Mouse (Mus musculus) G1E (cell line): ENCODE measurements around the gene Ms4a4b. TPM values are rescaled to one million over a fixed set of nuclear protein-coding genes. Genes with fewer than 3 reads are reported as not detected.
"Not testable (repeated sequence)": the region's sequence is repeated elsewhere in the genome, so short reads cannot be mapped to it uniquely, and the experiment has no call there.

Experiments used
- ATAC-seq: 2 replicates; pipeline ENCODE4 v1.8.0; 2016; ENCODE audit warnings: mild to moderate bottlenecking; ENCODE audit not compliant: insufficient number of reproducible peaks, poor library complexity, low FRiP score, severe bottlenecking; ENCODE audit errors: extremely low read depth
- DNase-seq: peaks from one replicate; pipeline ENCODE4 v3.0.0; 2012; ENCODE audit warnings: low spot score
- H3K27me3 ChIP-seq: 2 replicates; pipeline ENCODE4 v1.6.1; 2012; ENCODE audit warnings: mild to moderate bottlenecking, low read length, inconsistent platforms; ENCODE audit not compliant: insufficient read depth
- H3K36me3 ChIP-seq: replicated peaks from 2 replicates; pipeline ENCODE3; 2012; ENCODE audit warnings: mild to moderate bottlenecking, inconsistent platforms
- H3K4me1 ChIP-seq: 2 replicates; pipeline ENCODE4 v1.6.1; 2012; ENCODE audit warnings: low read depth, low read length, inconsistent platforms, mixed read lengths; ENCODE audit not compliant: insufficient read depth
- H3K4me3 ChIP-seq: 2 replicates; pipeline ENCODE4 v1.5.1; 2012; ENCODE audit warnings: low read depth, mild to moderate bottlenecking, inconsistent platforms, low read length, moderate library complexity, mixed read lengths
- H3K9me3 ChIP-seq: replicated peaks from 2 replicates; pipeline ENCODE4 v1.6.1; 2012; ENCODE audit warnings: inconsistent platforms
- CTCF ChIP-seq: IDR thresholded peaks from 2 replicates; pipeline ENCODE4 v1.5.1; 2012; ENCODE audit warnings: low read depth, low read length, inconsistent platforms, mixed read lengths
- GATA1 ChIP-seq: IDR thresholded peaks from 2 replicates; pipeline ENCODE4 v1.6.1; 2012; ENCODE audit warnings: borderline replicate concordance, low read length, inconsistent platforms, mixed read lengths
- GATA2 ChIP-seq: IDR thresholded peaks from 2 replicates; pipeline ENCODE4 v1.6.1; 2012; ENCODE audit warnings: low read depth, low read length, inconsistent platforms, borderline replicate concordance
- POLR2AphosphoS5 ChIP-seq: IDR thresholded peaks from 2 replicates; pipeline ENCODE4 v1.6.1; 2012; ENCODE audit warnings: low read depth, low read length, inconsistent platforms; ENCODE audit not compliant: insufficient replicate concordance
- TAL1 ChIP-seq: conservative IDR thresholded peaks from 2 replicates; pipeline ENCODE4 v1.6.1; 2012; ENCODE audit warnings: low read depth, low read length, inconsistent platforms, mixed read lengths
- polyA plus RNA-seq: library from polyadenylated mRNA; stranded (reverse); fragments of >175 nt; gene quantifications from 2 replicates; pipeline ENCODE4 v1.2.3, GENCODE M21; 2012
- total RNA-seq, 2 experiments: library from RNA; stranded (forward) in 1 of 2; stranded (reverse) in 1 of 2; fragments of 200-1000 nt in 1 of 2; fragments of >200 nt in 1 of 2; fragmentation: Nextera tagmentation in 1 of 2; gene quantifications; 2 replicates each; pipeline ENCODE4 v1.2.3; 2014 to 2017

The Ms4a4b gene
- total and polyA plus RNA-seq, 3 experiments: 0.27 TPM; not detected in 2

GRCm38 (mm10) chr19:11415581-11415980 lies 27.8 kb upstream of the Ms4a4b start:
- H3K36me3 ChIP-seq: no peaks in the 10 kb centered on the region
- ATAC-seq: no peak

GRCm38 (mm10) chr19:11418865-11419264 lies 24.5 kb upstream of the Ms4a4b start:
- H3K4me3 ChIP-seq, H3K36me3 ChIP-seq, H3K27me3 ChIP-seq, H3K9me3 ChIP-seq, H3K4me1 ChIP-seq, DNase-seq, ATAC-seq: not testable (repeated sequence)

More at GRCm38 (mm10) chr19:11415581-11415980, 27.8 kb upstream of the Ms4a4b start:
- no peak overlapping the region for H3K4me3 ChIP-seq
- no peaks in the 10 kb centered on the region for H3K9me3 ChIP-seq
- no peaks in the 10 kb centered on the region for H3K27me3 ChIP-seq
- no peak for DNase-seq
- no peak for TF ChIP-seq GATA1
- no peak for TF ChIP-seq POLR2AphosphoS5
- no peak for TF ChIP-seq GATA2
- no peak for TF ChIP-seq TAL1
- no peak for TF ChIP-seq CTCF
- no peaks in the 10 kb centered on the region for H3K4me1 ChIP-seq

GRCm38 (mm10) chr19:11431209-11431608 lies 12.1 kb upstream of the Ms4a4b start:
- not testable (repeated sequence) for ATAC-seq

DNA sequence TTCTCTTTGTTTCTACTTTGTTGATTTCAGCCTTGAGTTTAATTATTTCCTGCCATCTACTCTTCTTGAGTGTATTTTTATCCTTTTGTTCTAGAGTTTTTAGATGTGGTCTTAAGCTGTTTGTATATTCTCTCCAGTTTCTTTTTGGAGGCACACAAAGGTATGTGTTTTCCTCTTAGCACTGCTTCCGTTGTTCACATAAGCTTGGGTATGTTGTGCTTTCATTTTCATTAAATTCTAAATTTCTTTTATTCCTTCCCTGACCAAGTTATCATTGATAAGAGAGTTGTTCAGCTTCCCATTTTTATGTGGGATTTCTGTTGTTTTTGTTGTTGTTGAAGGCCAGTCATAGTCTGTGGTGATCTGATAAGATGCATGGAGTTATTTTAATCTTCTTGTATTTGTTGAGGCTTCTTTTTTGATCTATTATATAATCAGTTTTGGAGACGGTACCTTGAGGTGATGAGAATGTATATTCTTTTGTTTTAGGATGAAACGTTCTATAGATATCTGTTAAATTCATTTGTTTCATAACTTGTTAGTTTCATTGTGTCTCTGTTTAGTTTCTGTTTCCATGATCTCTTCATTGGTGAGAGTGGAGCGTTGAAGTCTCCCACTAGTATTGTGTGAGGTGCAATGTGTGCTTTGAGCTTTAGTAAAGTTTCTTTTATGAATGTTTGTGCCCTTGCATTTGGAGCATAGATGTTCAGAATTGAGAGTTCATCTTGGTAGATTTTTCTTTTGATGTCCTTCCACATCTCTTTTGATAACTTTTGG lies 8.1 kb upstream of the Ms4a4b start:
- DNase-seq (no peak), ATAC-seq (no peak)

More at GRCm38 (mm10) chr19:11431209-11431608, 12.1 kb upstream of the Ms4a4b start:
- H3K27me3 ChIP-seq, DNase-seq, H3K36me3 ChIP-seq, H3K9me3 ChIP-seq, H3K4me3 ChIP-seq, H3K4me1 ChIP-seq: not testable (repeated sequence)

GRCm38 (mm10) chr19:11443964-11444363 lies 611 bp downstream of the Ms4a4b start:
- Histone ChIP-seq H3K4me1 (no peaks in the 10 kb centered on the region), H3K36me3 (no peaks in the 10 kb centered on the region), H3K4me3 (no peak overlapping the region), H3K27me3 (no peaks in the 10 kb centered on the region), H3K9me3 (no peaks in the 10 kb centered on the region)
- no peak for ATAC-seq
- no peak for DNase-seq
- TF ChIP-seq GATA2 (no peak), POLR2AphosphoS5 (no peak), GATA1 (no peak), TAL1 (no peak), CTCF (no peak)

More for the DNA sequence above, 8.1 kb upstream of the Ms4a4b start:
- no peak for TF ChIP-seq GATA2
- TF ChIP-seq POLR2AphosphoS5: no peak
- TF ChIP-seq CTCF: no peak
- no peak for TF ChIP-seq GATA1
- no peak for TF ChIP-seq TAL1
- H3K4me1 ChIP-seq: no peaks in the 10 kb centered on the region
- no peak overlapping the region for H3K4me3 ChIP-seq
- H3K36me3 ChIP-seq: no peaks in the 10 kb centered on the region
- H3K27me3 ChIP-seq: no peaks in the 10 kb centered on the region
- H3K9me3 ChIP-seq: no peaks in the 10 kb centered on the region

- no peak overlapping the region for H3K4me3 ChIP-seq
- no peaks in the 10 kb centered on the region for H3K36me3 ChIP-seq
- H3K27me3 ChIP-seq: no peaks in the 10 kb centered on the region
- H3K9me3 ChIP-seq: no peaks in the 10 kb centered on the region
- TF ChIP-seq GATA2: no peak
- no peak for TF ChIP-seq GATA1
- no peak for TF ChIP-seq TAL1
- TF ChIP-seq POLR2AphosphoS5: no peak
- no peak for TF ChIP-seq CTCF
- DNase-seq (no peak), ATAC-seq (no peak)
- no peaks in the 10 kb centered on the region for H3K4me1 ChIP-seq
These were observed 3.9 kb downstream of the Ms4a4b start for GRCm38 (mm10) chr19:11447238-11447637.

DNA sequence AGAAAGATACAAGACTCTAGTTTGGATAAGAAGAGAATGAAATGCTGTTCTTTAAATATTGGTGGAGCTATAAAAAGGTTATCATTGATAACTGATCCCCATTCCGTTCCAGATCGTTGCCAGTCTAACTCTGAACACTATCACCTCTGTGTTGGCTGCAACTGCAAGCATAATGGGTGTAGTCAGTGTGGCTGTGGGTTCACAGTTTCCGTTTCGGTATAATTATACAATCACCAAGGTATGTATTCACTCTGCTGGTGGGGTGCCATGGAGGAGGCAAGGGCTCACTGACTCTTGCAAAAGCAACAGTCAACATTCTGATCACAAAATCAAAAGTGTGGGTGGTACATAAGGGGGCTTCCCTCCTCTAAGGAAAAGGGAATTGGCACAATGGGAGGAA lies 15.7 kb downstream of the Ms4a4b start:
- not testable (repeated sequence) for ATAC-seq, H3K36me3 ChIP-seq, H3K9me3 ChIP-seq, H3K27me3 ChIP-seq, DNase-seq, H3K4me1 ChIP-seq, H3K4me3 ChIP-seq

GRCm38 (mm10) chr19:11464795-11465194 lies 21.4 kb downstream of the Ms4a4b start:
- not testable (repeated sequence) for H3K4me3 ChIP-seq, DNase-seq, H3K36me3 ChIP-seq, H3K4me1 ChIP-seq, ATAC-seq, H3K9me3 ChIP-seq
- H3K27me3 ChIP-seq: peaks cover 12% of the 10 kb centered on the region
